Mouse (Mus musculus): Measurements from ENCODE around the gene Dynlt1b. TPM values are rescaled to one million over a fixed set of nuclear protein-coding genes. Genes with fewer than 3 reads are reported as not detected.
"Not testable (repeated sequence)": the region's sequence is repeated elsewhere in the genome, so short reads cannot be mapped to it uniquely, and the experiment has no call there.

The Dynlt1b gene
- polyA plus RNA-seq, 1 experiment = 226 TPM

DNA sequence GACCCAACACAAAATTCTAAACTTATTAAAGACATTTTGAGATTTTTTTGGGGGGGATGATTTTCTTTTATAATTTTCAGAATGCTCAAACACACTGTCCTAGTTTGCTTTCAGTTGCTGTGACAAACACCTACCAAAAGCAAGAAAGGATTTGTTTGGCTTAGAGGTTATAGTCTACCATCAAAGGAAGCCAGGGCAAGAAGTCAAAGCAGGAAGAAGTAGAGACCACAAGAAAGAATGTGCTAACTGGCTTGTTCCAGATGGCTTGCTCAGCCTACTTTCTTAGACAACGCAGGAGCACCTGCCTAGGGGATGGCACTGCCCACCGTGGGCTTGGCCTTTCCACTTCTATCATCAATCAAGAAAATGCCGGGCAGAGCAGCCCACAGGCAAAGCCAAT is 31.8 kb upstream of the Dynlt1b start:
- H3K27me3 ChIP-seq (ENCODE audit: control insufficient read depth, insufficient read depth, low read length, poor library complexity, severe bottlenecking); H3K27ac ChIP-seq (ENCODE audit: insufficient read depth, low read length); H3K4me3 ChIP-seq (ENCODE audit: low read depth, low read length); H3K4me1 ChIP-seq (ENCODE audit: control insufficient read depth, insufficient read depth, low read length); H3K36me3 ChIP-seq (ENCODE audit: control insufficient read depth, insufficient read depth, low read length, poor library complexity, severe bottlenecking); H3K9me3 ChIP-seq (replicated peaks; ENCODE audit: control insufficient read depth, insufficient read depth, low read length, poor library complexity, severe bottlenecking); H3K9ac ChIP-seq (ENCODE audit: low read depth, poor library complexity, severe bottlenecking): not testable (repeated sequence)

GRCm38 (mm10) chr17:6398816-6399215 is 31.1 kb upstream of the Dynlt1b start:
- H3K36me3 ChIP-seq (ENCODE audit: control insufficient read depth, insufficient read depth, low read length, poor library complexity, severe bottlenecking); H3K4me3 ChIP-seq (ENCODE audit: low read depth, low read length); H3K27me3 ChIP-seq (ENCODE audit: control insufficient read depth, insufficient read depth, low read length, poor library complexity, severe bottlenecking); H3K9ac ChIP-seq (ENCODE audit: low read depth, poor library complexity, severe bottlenecking); H3K4me1 ChIP-seq (ENCODE audit: control insufficient read depth, insufficient read depth, low read length); H3K27ac ChIP-seq (ENCODE audit: insufficient read depth, low read length); H3K9me3 ChIP-seq (replicated peaks; ENCODE audit: control insufficient read depth, insufficient read depth, low read length, poor library complexity, severe bottlenecking): not testable (repeated sequence)

DNA sequence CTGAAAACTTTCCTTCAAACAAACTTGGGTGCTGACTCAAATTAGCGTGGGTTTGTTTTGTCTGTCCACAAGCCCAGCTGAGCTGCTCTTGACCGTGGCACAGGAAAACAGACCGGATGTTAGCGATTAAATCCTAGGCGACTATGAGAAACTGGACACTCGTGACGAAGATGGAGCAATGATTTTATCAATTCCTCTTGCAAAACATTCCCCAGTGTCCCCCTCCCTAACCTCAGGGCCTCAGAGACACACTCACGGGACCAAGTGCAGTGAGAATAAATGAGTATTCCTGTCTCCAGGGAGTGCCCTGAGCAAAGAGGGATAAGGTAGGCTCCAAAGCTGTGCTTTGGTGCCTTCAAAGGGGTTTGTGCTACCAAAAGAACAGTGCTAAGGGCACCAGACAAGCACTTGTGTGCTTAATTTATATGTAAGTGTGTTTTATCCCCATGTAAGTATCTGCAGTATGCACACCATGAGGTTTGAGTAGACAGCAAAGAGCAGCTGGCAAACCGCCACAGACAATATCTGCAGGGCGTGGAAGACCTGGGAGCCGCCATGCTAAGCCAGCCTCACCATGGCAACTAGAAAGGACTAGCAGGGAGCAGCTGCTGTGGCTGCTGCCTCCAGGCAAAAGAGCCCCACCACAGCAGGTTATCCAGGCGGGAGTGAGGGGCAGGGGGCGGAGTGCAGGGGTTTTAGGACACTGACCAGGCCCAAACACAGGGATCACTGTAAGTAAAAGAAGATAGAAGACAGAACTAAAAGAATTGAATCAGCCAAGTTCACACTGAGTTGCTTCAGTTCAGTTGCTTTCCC is 30.4 kb upstream of the Dynlt1b start:
- H3K9ac ChIP-seq (ENCODE audit: low read depth, poor library complexity, severe bottlenecking); H3K4me1 ChIP-seq (ENCODE audit: control insufficient read depth, insufficient read depth, low read length); H3K9me3 ChIP-seq (replicated peaks; ENCODE audit: control insufficient read depth, insufficient read depth, low read length, poor library complexity, severe bottlenecking); H3K27me3 ChIP-seq (ENCODE audit: control insufficient read depth, insufficient read depth, low read length, poor library complexity, severe bottlenecking); H3K4me3 ChIP-seq (ENCODE audit: low read depth, low read length); H3K36me3 ChIP-seq (ENCODE audit: control insufficient read depth, insufficient read depth, low read length, poor library complexity, severe bottlenecking): not testable (repeated sequence)
- H3K27ac ChIP-seq (ENCODE audit: insufficient read depth, low read length) = peak overlapping the region; percentile 78

- H3K9me3 ChIP-seq (replicated peaks; ENCODE audit: control insufficient read depth, insufficient read depth, low read length, poor library complexity, severe bottlenecking); H3K4me3 ChIP-seq (ENCODE audit: low read depth, low read length); H3K27me3 ChIP-seq (ENCODE audit: control insufficient read depth, insufficient read depth, low read length, poor library complexity, severe bottlenecking); H3K9ac ChIP-seq (ENCODE audit: low read depth, poor library complexity, severe bottlenecking); H3K36me3 ChIP-seq (ENCODE audit: control insufficient read depth, insufficient read depth, low read length, poor library complexity, severe bottlenecking); H3K4me1 ChIP-seq (ENCODE audit: control insufficient read depth, insufficient read depth, low read length): not testable (repeated sequence)
- H3K27ac ChIP-seq (ENCODE audit: insufficient read depth, low read length) = peak overlapping the region; percentile 78
Measured at GRCm38 (mm10) chr17:6400097-6400489, 29.8 kb upstream of the Dynlt1b start.

- not testable (repeated sequence) for H3K9me3 ChIP-seq (replicated peaks; ENCODE audit: control insufficient read depth, insufficient read depth, low read length, poor library complexity, severe bottlenecking); H3K27me3 ChIP-seq (ENCODE audit: control insufficient read depth, insufficient read depth, low read length, poor library complexity, severe bottlenecking)
Measured at GRCm38 (mm10) chr17:6404493-6404892, 25.4 kb upstream of the Dynlt1b start.

GRCm38 (mm10) chr17:6406972-6407371 is 22.9 kb upstream of the Dynlt1b start:
- not testable (repeated sequence) for H3K9ac ChIP-seq (ENCODE audit: low read depth, poor library complexity, severe bottlenecking); H3K27ac ChIP-seq (ENCODE audit: insufficient read depth, low read length); H3K9me3 ChIP-seq (replicated peaks; ENCODE audit: control insufficient read depth, insufficient read depth, low read length, poor library complexity, severe bottlenecking); H3K36me3 ChIP-seq (ENCODE audit: control insufficient read depth, insufficient read depth, low read length, poor library complexity, severe bottlenecking); H3K27me3 ChIP-seq (ENCODE audit: control insufficient read depth, insufficient read depth, low read length, poor library complexity, severe bottlenecking); H3K4me1 ChIP-seq (ENCODE audit: control insufficient read depth, insufficient read depth, low read length); H3K4me3 ChIP-seq (ENCODE audit: low read depth, low read length)

More at GRCm38 (mm10) chr17:6404493-6404892, 25.4 kb upstream of the Dynlt1b start:
- not testable (repeated sequence) for H3K36me3 ChIP-seq (ENCODE audit: control insufficient read depth, insufficient read depth, low read length, poor library complexity, severe bottlenecking); H3K4me3 ChIP-seq (ENCODE audit: low read depth, low read length); H3K9ac ChIP-seq (ENCODE audit: low read depth, poor library complexity, severe bottlenecking); H3K27ac ChIP-seq (ENCODE audit: insufficient read depth, low read length); H3K4me1 ChIP-seq (ENCODE audit: control insufficient read depth, insufficient read depth, low read length)

DNA sequence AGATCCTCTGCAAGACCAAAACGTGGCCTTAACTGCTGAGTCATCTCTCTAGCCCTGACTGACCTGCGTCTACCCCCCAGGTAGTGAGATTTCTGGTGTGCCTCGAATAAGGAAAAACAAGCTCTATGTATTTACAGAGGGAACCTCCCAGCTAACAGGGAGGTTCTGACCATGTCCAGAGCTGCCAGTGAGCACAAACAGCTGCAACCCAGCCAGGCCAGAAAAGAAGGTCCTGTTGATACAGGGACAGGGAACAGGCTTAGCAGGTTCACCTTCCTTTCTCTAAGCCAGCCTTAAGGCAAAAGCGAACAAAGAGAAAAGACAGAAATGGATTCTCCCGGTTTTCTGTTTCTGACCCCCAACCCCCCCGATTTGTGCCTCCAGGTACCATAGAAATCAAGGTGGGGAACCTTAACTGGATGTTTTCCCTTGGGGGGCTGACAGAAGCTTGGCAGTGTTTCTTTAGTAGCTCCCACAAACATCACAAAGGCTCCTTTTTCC is 19.1 kb upstream of the Dynlt1b start:
- not testable (repeated sequence) for H3K36me3 ChIP-seq (ENCODE audit: control insufficient read depth, insufficient read depth, low read length, poor library complexity, severe bottlenecking); H3K4me3 ChIP-seq (ENCODE audit: low read depth, low read length); H3K9me3 ChIP-seq (replicated peaks; ENCODE audit: control insufficient read depth, insufficient read depth, low read length, poor library complexity, severe bottlenecking); H3K27ac ChIP-seq (ENCODE audit: insufficient read depth, low read length); H3K4me1 ChIP-seq (ENCODE audit: control insufficient read depth, insufficient read depth, low read length); H3K9ac ChIP-seq (ENCODE audit: low read depth, poor library complexity, severe bottlenecking); H3K27me3 ChIP-seq (ENCODE audit: control insufficient read depth, insufficient read depth, low read length, poor library complexity, severe bottlenecking)

DNA sequence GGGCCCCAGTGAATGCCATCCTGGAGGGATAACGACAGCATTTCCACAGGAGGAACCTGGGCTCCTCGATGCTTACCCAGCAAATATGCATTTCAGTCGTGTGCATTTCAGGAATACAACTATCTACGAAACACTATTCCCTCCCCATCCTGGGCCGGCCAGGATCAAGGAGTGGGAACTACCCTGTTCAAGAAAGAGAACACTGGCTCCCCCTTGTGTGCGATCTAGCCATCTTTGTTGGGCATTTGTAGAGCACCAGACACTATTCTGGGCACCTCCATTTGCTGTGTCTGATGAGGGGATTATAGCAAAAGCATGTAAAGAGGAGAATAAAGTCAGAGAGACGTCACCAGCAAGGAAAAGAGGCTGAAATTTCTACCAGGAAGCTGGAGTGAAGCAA is 12.8 kb upstream of the Dynlt1b start:
- H3K4me1 ChIP-seq (ENCODE audit: control insufficient read depth, insufficient read depth, low read length); H3K9ac ChIP-seq (ENCODE audit: low read depth, poor library complexity, severe bottlenecking); H3K4me3 ChIP-seq (ENCODE audit: low read depth, low read length); H3K9me3 ChIP-seq (replicated peaks; ENCODE audit: control insufficient read depth, insufficient read depth, low read length, poor library complexity, severe bottlenecking); H3K36me3 ChIP-seq (ENCODE audit: control insufficient read depth, insufficient read depth, low read length, poor library complexity, severe bottlenecking); H3K27ac ChIP-seq (ENCODE audit: insufficient read depth, low read length); H3K27me3 ChIP-seq (ENCODE audit: control insufficient read depth, insufficient read depth, low read length, poor library complexity, severe bottlenecking): not testable (repeated sequence)

DNA sequence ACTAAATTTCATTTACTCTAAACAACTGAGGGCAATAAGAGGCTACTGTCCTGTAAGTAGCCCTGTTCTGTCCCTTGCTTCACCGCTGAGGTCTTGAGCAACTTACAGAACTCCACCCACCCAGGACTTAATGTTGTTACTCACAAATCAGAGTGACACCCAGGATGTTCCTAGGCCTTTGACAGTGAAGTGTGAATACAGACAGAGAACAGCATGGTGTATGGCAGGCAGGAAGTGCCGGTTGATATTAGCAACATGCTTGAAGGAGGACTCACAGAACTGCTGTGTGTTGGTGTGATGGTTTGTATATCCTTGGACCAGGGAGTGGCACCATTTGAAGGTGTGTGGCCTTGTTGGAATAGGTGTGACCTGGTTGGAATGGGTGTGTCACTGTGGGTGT is 9.4 kb upstream of the Dynlt1b start:
- not testable (repeated sequence) for H3K9me3 ChIP-seq (replicated peaks; ENCODE audit: control insufficient read depth, insufficient read depth, low read length, poor library complexity, severe bottlenecking); H3K4me1 ChIP-seq (ENCODE audit: control insufficient read depth, insufficient read depth, low read length); H3K27me3 ChIP-seq (ENCODE audit: control insufficient read depth, insufficient read depth, low read length, poor library complexity, severe bottlenecking); H3K4me3 ChIP-seq (ENCODE audit: low read depth, low read length); H3K9ac ChIP-seq (ENCODE audit: low read depth, poor library complexity, severe bottlenecking); H3K27ac ChIP-seq (ENCODE audit: insufficient read depth, low read length); H3K36me3 ChIP-seq (ENCODE audit: control insufficient read depth, insufficient read depth, low read length, poor library complexity, severe bottlenecking)
